Mouse (Mus musculus) retina, postnatal 1 day (tissue): Measurements from ENCODE around the gene Coa4.

Source experiments
- DNase-seq: peaks from one replicate; pipeline ENCODE4 v3.0.0-alpha.2; 2012

The Coa4 gene

DNA sequence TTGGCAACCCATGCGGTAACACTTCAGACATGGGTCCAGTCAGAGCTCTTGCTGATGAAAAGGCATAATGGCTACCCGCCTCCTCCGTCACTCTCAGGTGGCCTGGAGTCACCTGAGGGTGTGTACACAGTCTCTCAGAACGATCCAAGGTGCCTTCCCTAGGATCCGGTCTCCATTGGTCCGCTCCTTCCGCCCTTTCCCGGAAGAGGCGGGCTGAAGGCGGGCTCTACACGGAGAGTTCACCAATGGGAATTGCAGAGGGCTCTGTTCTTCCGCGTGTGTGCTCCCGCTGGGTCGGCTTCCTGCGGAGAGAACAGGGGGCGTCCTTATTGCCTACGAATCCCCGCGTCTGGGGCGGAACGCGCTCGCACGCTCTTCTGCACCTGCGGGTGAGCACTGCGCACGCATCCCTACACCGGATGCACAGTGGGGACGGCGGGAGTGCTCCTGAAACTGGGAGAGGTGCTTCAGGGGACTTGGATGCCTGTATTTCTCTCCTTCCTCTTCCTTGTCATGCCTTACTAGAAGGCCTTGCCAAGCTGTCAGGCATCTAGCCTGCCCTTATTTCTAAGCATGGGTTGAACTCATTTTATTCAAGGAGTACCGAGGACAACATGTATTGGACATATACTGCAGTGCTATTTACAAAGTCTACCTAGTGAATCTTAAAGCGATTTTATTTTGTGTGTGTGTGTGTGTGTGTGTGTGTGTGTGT is at the start of gene Coa4:
Gene Coa4, plus strand, starts transcription at position 268 of the 715 bp plus-strand sequence.
- DNase-seq: peak; percentile 97

- no peak for DNase-seq
Measured at GRCm38 (mm10) chr7:100487301-100487700, 49.6 kb upstream of the Coa4 start.

GRCm38 (mm10) chr7:100488474-100489048 is 48.3 kb upstream of the Coa4 start:
- DNase-seq: peak; percentile 66

- DNase-seq: peak; percentile 18
Measured at GRCm38 (mm10) chr7:100492391-100493116, 44.3 kb upstream of the Coa4 start.

DNA sequence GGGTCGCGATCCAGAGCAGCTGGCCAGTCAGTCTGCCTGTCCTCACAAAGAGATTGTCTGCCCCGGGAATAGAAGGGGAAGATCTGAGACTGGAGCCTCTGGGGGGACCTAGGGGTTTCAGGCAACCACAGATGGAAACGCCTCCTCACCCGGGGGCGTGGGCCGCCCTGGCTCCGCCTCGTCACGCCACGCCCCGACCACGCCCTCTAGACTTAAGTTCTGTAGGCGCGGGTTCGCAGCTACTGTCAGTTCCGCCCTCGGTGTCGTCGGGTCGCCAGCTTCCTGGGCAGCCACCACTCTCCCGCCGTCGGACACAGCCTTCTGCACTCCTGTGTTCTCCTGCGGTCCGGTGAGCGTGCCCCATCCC is 43.8 kb upstream of the Coa4 start, which contains the start of gene Ucp2:
Gene Ucp2, plus strand, starts transcription at position 221 of the 367 bp plus-strand sequence.
- peak; percentile 79 for DNase-seq

DNA sequence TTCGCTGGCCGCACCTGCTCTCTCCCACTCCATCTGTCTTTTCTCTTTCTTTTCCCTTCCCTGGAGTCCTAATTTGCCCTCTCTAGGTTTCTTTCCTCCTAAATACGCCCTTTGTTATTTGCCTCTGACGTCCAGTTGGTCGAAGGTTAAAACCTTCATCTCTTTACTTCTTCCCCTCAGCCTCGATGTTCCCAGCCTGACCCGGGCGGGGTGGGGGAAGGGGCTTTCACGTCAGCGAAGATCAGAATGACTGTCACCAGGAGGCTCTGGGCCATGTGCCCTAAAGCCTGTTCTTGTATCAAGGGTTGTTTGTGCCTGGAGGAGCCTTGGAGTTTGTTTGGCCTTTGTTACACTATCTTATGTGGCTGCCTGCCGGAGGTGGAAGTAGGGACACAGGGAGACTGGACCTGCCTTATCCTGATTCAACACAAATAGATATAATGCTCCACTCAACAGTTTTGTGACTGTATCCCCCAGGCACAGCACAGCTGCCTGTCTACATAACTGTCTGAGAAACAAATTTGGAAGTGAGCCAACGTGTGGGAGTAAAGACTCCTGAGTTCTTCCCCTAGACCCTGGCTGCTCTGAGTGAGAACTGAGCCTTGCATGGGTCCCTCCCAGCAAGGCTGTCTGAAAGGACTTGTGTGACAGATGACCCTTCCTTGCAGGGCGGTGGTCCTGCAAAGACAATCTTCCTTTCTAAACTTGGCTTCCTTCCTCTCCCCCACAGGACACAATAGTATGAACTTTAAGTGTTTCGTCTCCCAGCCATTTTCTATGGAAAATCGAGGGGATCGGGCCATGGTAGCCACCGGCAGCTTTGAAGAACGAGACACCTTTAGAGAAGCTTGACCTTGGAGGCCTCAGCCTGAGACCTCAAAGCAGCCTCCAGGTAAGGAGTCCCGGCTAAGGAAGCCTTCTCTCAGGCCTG is 43.1 kb upstream of the Coa4 start:
- DNase-seq: peak; percentile 60

- no peak for DNase-seq
Measured at GRCm38 (mm10) chr7:100494415-100494831, 42.4 kb upstream of the Coa4 start.

DNA sequence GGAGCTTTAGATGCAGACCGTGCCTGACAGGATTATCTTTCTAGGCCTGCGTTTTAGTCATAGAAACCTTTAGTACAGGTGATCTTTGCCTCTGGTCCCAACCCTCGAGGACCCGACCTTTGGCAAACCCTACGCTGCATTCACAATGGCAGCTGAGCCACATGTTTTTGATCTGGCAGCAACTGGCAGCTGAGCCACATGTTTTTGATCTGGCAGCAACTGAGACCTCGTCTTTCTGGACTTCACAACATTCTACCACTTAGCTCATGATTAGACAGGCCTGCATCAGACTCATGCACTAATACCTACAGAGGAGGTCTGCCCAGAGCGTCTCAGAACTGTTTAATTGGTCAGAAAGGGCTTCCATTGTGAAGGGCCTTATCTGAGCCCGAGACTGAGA is 41.8 kb upstream of the Coa4 start:
- DNase-seq: no peak

DNA sequence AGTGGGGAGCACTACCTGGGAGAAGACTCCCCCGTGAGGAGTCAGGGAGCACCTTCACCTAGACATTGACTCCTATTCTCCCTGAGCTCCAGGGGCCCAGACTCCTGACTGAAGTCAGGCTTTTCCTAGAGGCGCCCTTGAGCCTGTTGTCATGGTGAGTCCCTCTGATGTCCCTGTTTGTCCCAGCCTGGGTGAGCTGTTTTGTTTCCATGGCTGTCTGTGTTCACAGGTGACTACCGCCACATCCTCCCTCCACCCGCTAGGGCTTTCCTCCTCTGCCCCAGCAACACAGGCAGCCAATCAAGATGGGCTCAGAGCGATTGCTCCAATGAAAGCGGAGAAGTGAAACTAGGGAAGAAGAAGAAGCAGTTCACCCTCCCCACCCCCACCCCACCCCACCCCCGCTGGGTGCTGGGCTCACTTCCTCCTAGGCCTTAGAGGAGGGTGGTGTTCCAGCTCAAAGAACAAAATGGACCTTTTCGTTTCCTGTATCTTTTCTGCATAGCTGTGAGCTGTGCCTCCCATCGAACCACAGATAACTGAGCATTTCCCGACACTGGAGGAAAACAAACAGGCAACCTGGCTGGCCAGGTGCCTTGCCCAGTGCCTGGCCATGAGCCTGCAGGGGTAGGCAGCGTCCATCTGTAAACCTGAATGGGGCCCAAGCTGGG is 41.2 kb upstream of the Coa4 start:
- DNase-seq: peak; percentile 75

DNA sequence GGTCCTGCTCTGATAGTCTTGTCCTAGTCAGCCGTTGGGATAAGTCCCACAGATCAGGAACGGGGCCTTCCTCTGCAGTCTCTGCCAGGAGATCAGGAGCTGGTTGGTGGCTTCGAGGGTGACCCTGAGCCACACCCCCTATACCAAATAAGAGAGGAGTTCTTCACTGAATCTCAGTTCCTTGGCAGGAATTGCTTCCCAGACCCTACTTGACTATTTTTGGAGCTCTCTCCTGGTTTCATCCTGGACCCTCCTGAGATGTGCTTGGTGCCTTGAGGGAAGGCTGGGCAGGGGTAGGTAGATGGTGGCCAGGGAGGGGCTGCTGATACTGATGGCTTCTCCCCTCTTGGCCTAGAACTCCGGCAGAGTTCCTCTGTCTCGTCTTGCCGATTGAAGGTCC is 40.5 kb upstream of the Coa4 start:
- DNase-seq: no peak

GRCm38 (mm10) chr7:100496791-100497190 is 40.1 kb upstream of the Coa4 start:
- DNase-seq: no peak

DNA sequence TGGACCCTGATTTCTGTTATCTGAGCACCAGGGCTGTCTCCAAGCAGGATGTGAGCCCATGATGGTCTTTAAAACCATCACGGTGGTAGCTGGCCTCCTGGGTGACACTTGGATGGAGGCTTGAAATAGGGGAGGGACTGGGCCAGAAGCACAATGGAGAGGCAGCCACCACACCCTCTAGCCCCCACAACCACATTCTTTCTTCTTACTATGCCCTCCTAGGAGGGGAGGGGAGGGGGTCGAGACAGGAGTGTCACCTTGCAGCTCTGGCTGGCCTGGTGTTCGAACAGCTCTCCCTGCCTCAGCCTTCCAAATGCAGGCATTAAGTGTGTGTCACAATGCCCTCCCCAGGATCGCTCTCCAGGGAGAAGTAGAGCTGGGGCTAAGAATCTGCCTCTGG is 39.5 kb upstream of the Coa4 start:
- DNase-seq: no peak

- no peak for DNase-seq
Measured at GRCm38 (mm10) chr7:100497982-100498381, 38.9 kb upstream of the Coa4 start.

- DNase-seq: no peak
Measured at GRCm38 (mm10) chr7:100499465-100499864, 37.4 kb upstream of the Coa4 start.

GRCm38 (mm10) chr7:100500276-100500977 is 36.4 kb upstream of the Coa4 start:
- DNase-seq: no peak

DNA sequence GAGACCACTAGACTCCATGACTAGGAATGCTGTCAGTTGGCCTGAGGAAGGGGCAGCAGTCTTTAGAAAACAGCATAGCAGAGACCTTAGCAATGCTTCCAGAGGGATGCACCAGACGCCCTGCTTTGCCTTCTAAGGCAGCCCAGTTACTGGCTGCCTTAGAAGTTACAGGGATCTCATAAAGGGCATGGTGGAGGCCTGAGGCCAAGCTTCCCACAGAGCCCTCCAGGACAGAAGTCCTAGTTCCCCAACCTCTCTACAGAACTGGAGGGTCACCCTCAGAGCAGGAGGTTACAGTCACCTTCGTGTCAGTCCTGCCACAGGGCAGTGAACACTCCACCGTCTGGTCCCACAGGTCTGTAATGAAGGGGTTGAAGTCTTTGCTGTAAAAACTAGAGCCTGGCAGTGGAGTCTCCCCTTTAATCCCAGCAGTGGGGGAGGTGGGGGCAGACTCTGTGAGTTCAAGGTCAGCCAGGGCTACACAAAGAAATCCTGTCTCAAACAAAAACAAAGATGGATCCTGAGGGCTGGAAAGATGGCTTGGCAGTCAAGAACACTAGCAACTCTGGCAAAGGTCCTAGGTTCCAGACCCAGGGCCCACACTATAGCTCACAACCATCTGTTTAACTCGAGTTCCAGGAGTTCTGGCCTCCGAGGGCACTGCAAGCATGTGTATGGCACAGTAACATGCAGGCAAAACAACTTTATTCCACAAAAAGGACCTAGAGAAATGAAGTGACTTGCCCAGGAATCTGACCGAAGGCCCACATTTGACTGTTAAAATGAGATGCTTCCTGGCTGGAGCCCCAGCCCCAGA is 35.6 kb upstream of the Coa4 start:
- no peak for DNase-seq

- DNase-seq: no peak
Measured at GRCm38 (mm10) chr7:100501844-100502373, 35.0 kb upstream of the Coa4 start.

GRCm38 (mm10) chr7:100502374-100502922 is 34.4 kb upstream of the Coa4 start:
- no peak for DNase-seq

DNA sequence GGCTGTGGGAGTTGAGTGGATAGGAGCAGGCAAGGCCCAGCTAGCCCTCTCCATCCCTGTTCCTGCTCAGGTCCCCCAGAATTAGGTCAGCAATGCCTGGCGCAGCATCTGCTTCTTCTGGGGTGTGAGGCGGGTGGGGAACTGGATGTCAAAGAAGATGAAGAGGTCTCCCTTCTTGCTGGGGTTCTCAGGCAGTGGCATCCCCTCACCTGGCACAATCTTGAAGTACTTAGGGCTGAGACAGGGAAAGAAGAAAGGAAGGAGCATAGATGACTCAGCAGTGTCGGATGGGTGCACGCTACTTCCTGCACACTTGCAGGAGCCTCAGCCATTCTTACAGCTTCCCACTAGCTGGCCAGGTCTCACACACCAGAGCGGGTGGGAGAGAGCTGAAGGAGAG is 33.8 kb upstream of the Coa4 start:
- no peak for DNase-seq
